Mouse (Mus musculus) cerebellum, adult 9-11 months (tissue): ENCODE data around the gene Mast1.

Experiments
- DNase-seq: peaks from one replicate; pipeline ENCODE4 v3.0.0; 2022

The Mast1 gene

GRCm38 (mm10) chr8:84936962-84937546 lies at the start of gene Mast1:
Gene Mast1 (minus strand): TSS chr8:84937359.
- peak; percentile 85 for DNase-seq

- no peak for DNase-seq
Measured at GRCm38 (mm10) chr8:84986379-84986945, 49.3 kb upstream of the Mast1 start.

GRCm38 (mm10) chr8:84985684-84986378 lies 48.7 kb upstream of the Mast1 start:
- peak; percentile 95 for DNase-seq

- DNase-seq = no peak
Measured at GRCm38 (mm10) chr8:84985049-84985683, 48.0 kb upstream of the Mast1 start.

- DNase-seq = peak; percentile 66
Measured at GRCm38 (mm10) chr8:84984294-84985048, 47.3 kb upstream of the Mast1 start.

- DNase-seq = peak; percentile 31
Measured at GRCm38 (mm10) chr8:84982499-84983011, 45.4 kb upstream of the Mast1 start.

GRCm38 (mm10) chr8:84981644-84982498 lies 44.7 kb upstream of the Mast1 start:
- peak; percentile 60 for DNase-seq

GRCm38 (mm10) chr8:84980622-84981358 lies 43.6 kb upstream of the Mast1 start:
- peak; percentile 76 for DNase-seq

GRCm38 (mm10) chr8:84979599-84980421 lies 42.7 kb upstream of the Mast1 start:
- peak; percentile 91 for DNase-seq

- peak; percentile 94 for DNase-seq
Measured at GRCm38 (mm10) chr8:84978248-84978940, 41.2 kb upstream of the Mast1 start, which contains the start of gene Junb. Gene Junb (minus strand): TSS chr8:84978718.

- peak; percentile 80 for DNase-seq
Measured at GRCm38 (mm10) chr8:84977435-84978247, 40.5 kb upstream of the Mast1 start.

GRCm38 (mm10) chr8:84976763-84977434 lies 39.7 kb upstream of the Mast1 start:
- no peak for DNase-seq

GRCm38 (mm10) chr8:84976031-84976762 lies 39.0 kb upstream of the Mast1 start:
- peak; percentile 94 for DNase-seq

- DNase-seq = peak; percentile 68
Measured at GRCm38 (mm10) chr8:84975434-84975833, 38.3 kb upstream of the Mast1 start.

GRCm38 (mm10) chr8:84974543-84975142 lies 37.5 kb upstream of the Mast1 start:
- DNase-seq = no peak

GRCm38 (mm10) chr8:84973803-84974542 lies 36.8 kb upstream of the Mast1 start:
- DNase-seq = peak; percentile 61
